Mouse (Mus musculus): ENCODE data around the gene Sorbs1.

DNA sequence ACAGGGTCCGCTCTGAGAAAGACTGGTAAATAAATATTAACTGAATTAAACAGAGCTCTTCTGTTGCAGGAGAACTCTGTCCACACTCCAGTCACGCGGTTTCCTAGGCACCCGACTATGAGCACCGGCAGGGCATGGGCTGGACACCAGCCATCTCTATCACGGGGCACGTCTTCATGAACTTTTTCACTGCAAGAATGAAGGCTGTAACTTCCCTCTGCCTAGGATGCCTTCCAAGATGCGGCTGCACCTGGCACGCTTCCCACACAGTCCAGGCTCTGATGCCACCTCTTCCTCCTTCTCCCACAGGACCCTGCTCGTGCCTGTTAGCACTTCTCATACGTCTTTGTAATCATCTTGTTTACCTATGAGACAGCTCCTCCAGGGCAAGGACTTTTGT lies 26.0 kb downstream of the Sorbs1 start:
- TF ChIP-seq CTCF (IDR thresholded peaks at IDR 0.05; ENCODE audit: borderline replicate concordance, insufficient read depth, low read depth, low read length) (no peak), POLR2A (IDR thresholded peaks at IDR 0.05; ENCODE audit: borderline replicate concordance, insufficient read depth, low read length) (no peak)

Data from cerebellum, adult 2 months (tissue).